Mouse (Mus musculus) CD4-positive, CD25-positive, alpha-beta regulatory T cell, adult 2 months (primary cell): ENCODE measurements around the gene Rps6kb1.

Experiments used
- DNase-seq: peaks from one replicate; pipeline ENCODE4 v3.0.0-alpha.2; 2012; ENCODE audit warnings: low read depth, low spot score

Gene Rps6kb1

GRCm38 (mm10) chr11:86544639-86545299 lies at the start of gene Rps6kb1, which contains the start of gene Tubd1:
TSS of gene Rps6kb1 (minus strand) at chr11:86544805.
TSS of gene Tubd1 (plus strand) at chr11:86544991.
- DNase-seq = peak; percentile 100

- DNase-seq = no peak
These were observed 48.8 kb upstream of the Rps6kb1 start for GRCm38 (mm10) chr11:86593443-86593842.

GRCm38 (mm10) chr11:86592993-86593392 lies 48.4 kb upstream of the Rps6kb1 start:
- peak; percentile 84 for DNase-seq

- no peak for DNase-seq
These were observed 47.5 kb upstream of the Rps6kb1 start for GRCm38 (mm10) chr11:86591931-86592616.

- peak; percentile 55 for DNase-seq
These were observed 46.8 kb upstream of the Rps6kb1 start for GRCm38 (mm10) chr11:86591301-86591845.

- DNase-seq = peak; percentile 40
These were observed 46.0 kb upstream of the Rps6kb1 start for GRCm38 (mm10) chr11:86590579-86590978.

GRCm38 (mm10) chr11:86590066-86590465 lies 45.5 kb upstream of the Rps6kb1 start:
- peak; percentile 66 for DNase-seq

- no peak for DNase-seq
These were observed 44.1 kb upstream of the Rps6kb1 start for GRCm38 (mm10) chr11:86588583-86589298.

GRCm38 (mm10) chr11:86587830-86588229 lies 43.2 kb upstream of the Rps6kb1 start:
- peak; percentile 48 for DNase-seq

- peak; percentile 88 for DNase-seq
These were observed 42.5 kb upstream of the Rps6kb1 start for GRCm38 (mm10) chr11:86586868-86587792.

- peak; percentile 78 for DNase-seq
These were observed 41.7 kb upstream of the Rps6kb1 start for GRCm38 (mm10) chr11:86586177-86586867.

GRCm38 (mm10) chr11:86585598-86585984 lies 41.0 kb upstream of the Rps6kb1 start:
- DNase-seq = peak; percentile 47

- DNase-seq = peak; percentile 35
These were observed 40.4 kb upstream of the Rps6kb1 start for GRCm38 (mm10) chr11:86584898-86585597.

- DNase-seq = peak; percentile 45
These were observed 39.6 kb upstream of the Rps6kb1 start for GRCm38 (mm10) chr11:86583990-86584897.

- no peak for DNase-seq
These were observed 38.8 kb upstream of the Rps6kb1 start for GRCm38 (mm10) chr11:86583313-86583825.

- no peak for DNase-seq
These were observed 38.1 kb upstream of the Rps6kb1 start for GRCm38 (mm10) chr11:86582543-86583260.

GRCm38 (mm10) chr11:86581943-86582542 lies 37.4 kb upstream of the Rps6kb1 start:
- peak; percentile 79 for DNase-seq
